In genomic region chr15:99332921-99333675, GRCm38 (mm10) we compare ENCODE assay signal across 8 mouse cellular contexts. TPM values are rescaled to one million over a fixed set of nuclear protein-coding genes. Genes with fewer than 3 reads are reported as not detected.
A peak's percentile ranks its signal among the peaks of the same experiment; 100 is the strongest.
DNase-seq lines count a peak whose midpoint lies in the region; ATAC-seq and TF ChIP-seq lines count a peak whose summit lies in the region.

No protein-coding gene starts in this region.

- no peaks in the 10 kb centered on the region for H3K27me3 ChIP-seq in embryonic facial prominence, embryonic 11.5 days (ENCODE audit: control insufficient read depth, insufficient read depth, low read length)
- H3K27me3 ChIP-seq in heart, embryonic 11.5 days (ENCODE audit: control insufficient read depth, insufficient read depth, low read length) = no peaks in the 10 kb centered on the region
- H3K27me3 ChIP-seq in neural tube, embryonic 15.5 days (replicated peaks) = no peaks in the 10 kb centered on the region

- H3K9ac ChIP-seq in embryonic facial prominence, embryonic 11.5 days (replicated peaks; ENCODE audit: low read length) = peak overlapping the region; percentile 49
- peak overlapping the region; percentile 52 for H3K9ac ChIP-seq in heart, embryonic 11.5 days (ENCODE audit: low read depth, low read length)
- no peak overlapping the region for H3K9ac ChIP-seq in neural tube, embryonic 15.5 days (replicated peaks)

- no peak overlapping the region for H3K4me3 ChIP-seq in embryonic facial prominence, embryonic 11.5 days (ENCODE audit: low read depth, low read length)
- H3K4me3 ChIP-seq in heart, embryonic 11.5 days (ENCODE audit: low read depth, low read length) = no peak overlapping the region
- no peak overlapping the region for H3K4me3 ChIP-seq in lung, adult 2 months (replicated peaks; ENCODE audit: extremely low read depth, low read depth, low read length)
- H3K4me3 ChIP-seq in neural tube, embryonic 15.5 days (replicated peaks) = no peak overlapping the region

- peak; percentile 81 for ATAC-seq in embryonic facial prominence, embryonic 11.5 days (replicated peaks; ENCODE audit: insufficient number of reproducible peaks, low FRiP score, low TSS enrichment, low read depth)
- ATAC-seq in heart, embryonic 11.5 days (replicated peaks; ENCODE audit: insufficient number of reproducible peaks, low FRiP score, low TSS enrichment) = peak; percentile 67
- ATAC-seq in neural tube, embryonic 15.5 days (ENCODE audit: low FRiP score) = no peak

- H3K27ac ChIP-seq in embryonic facial prominence, embryonic 11.5 days (replicated peaks; ENCODE audit: low read depth, low read length) = peak overlapping the region; percentile 89
- H3K27ac ChIP-seq in heart, embryonic 11.5 days (ENCODE audit: low read depth, low read length) = peak overlapping the region; percentile 91
- peak overlapping the region; percentile 72 for H3K27ac ChIP-seq in neural tube, embryonic 15.5 days (replicated peaks)

- no peak overlapping the region; the same call in 1 of the 2 replicates for H3K4me2 ChIP-seq in embryonic facial prominence, embryonic 11.5 days (ENCODE audit: low read depth, low read length)
- H3K4me2 ChIP-seq in heart, embryonic 11.5 days = peak overlapping the region; percentile 21; the same call in 1 of the 2 replicates
- no peak overlapping the region for H3K4me2 ChIP-seq in neural tube, embryonic 15.5 days

- no peak for TF ChIP-seq CTCF in lung, adult 2 months (IDR thresholded peaks at IDR 0.05; ENCODE audit: insufficient read depth, low read length)

- no peak for TF ChIP-seq POLR2A in lung, adult 2 months (IDR thresholded peaks at IDR 0.05; ENCODE audit: borderline replicate concordance, extremely low read depth, low read depth, low read length)

- no peaks in the 10 kb centered on the region for H3K9me3 ChIP-seq in embryonic facial prominence, embryonic 11.5 days (replicated peaks; ENCODE audit: control insufficient read depth, low read length)
- H3K9me3 ChIP-seq in heart, embryonic 11.5 days (replicated peaks; ENCODE audit: control insufficient read depth, low read length) = no peaks in the 10 kb centered on the region
- no peaks in the 10 kb centered on the region for H3K9me3 ChIP-seq in neural tube, embryonic 15.5 days (replicated peaks)

- 24% methylated on average over 9 of the region's 9 CpGs for WGBS in embryonic facial prominence, embryonic 11.5 days
- WGBS in heart, embryonic 11.5 days (ENCODE audit: insufficient replicate concordance) = 16% methylated on average over 9 of the region's 9 CpGs
- 17% methylated on average over 9 of the region's 9 CpGs for WGBS in lung, adult 2 months
- 63% methylated on average over 9 of the region's 9 CpGs for WGBS in neural tube, embryonic 15.5 days

- peak; percentile 56 for DNase-seq in ovary, adult 18-20 months (ENCODE audit: low spot score)
- no peak for DNase-seq in ovary, postnatal 10 days (ENCODE audit: low spot score)
- peak; percentile 90 for DNase-seq in embryonic facial prominence, embryonic 11.5 days (ENCODE audit: low spot score)
- peak; percentile 89 for DNase-seq in kidney, adult 9 months
- DNase-seq in lung, adult 2 months = peak; percentile 57
- DNase-seq in cerebellum, adult 9-11 months = no peak

- H3K4me1 ChIP-seq in embryonic facial prominence, embryonic 11.5 days (ENCODE audit: control insufficient read depth, insufficient read depth, low read length) = peaks cover 22% of the 10 kb centered on the region
- peaks cover 73% of the 10 kb centered on the region for H3K4me1 ChIP-seq in heart, embryonic 11.5 days (ENCODE audit: control insufficient read depth, insufficient read depth, low read length)
- peaks cover 59% of the 10 kb centered on the region for H3K4me1 ChIP-seq in lung, adult 2 months (ENCODE audit: control insufficient read depth, insufficient read depth, low read length)
- peaks cover 37% of the 10 kb centered on the region for H3K4me1 ChIP-seq in neural tube, embryonic 15.5 days

- H3K36me3 ChIP-seq in embryonic facial prominence, embryonic 11.5 days (replicated peaks; ENCODE audit: control insufficient read depth, insufficient read depth, low read depth, low read length) = no peaks in the 10 kb centered on the region
- H3K36me3 ChIP-seq in heart, embryonic 11.5 days (ENCODE audit: control insufficient read depth, insufficient read depth, low read length) = no peaks in the 10 kb centered on the region
- peaks cover 4% of the 10 kb centered on the region for H3K36me3 ChIP-seq in neural tube, embryonic 15.5 days

RNA-seq across cellular contexts. Expression of gene Fmnl3, which starts 37.2 kb away (rescaled TPM):
- polyA plus RNA-seq in embryonic facial prominence, embryonic 11.5 days (2014; fragmentation: Nextera tagmentation; extraction: Ambion mirVana) = 17.1 and 17.6 TPM in 2 replicates
- polyA plus RNA-seq in heart, embryonic 11.5 days (2014; fragmentation: Nextera tagmentation; extraction: Ambion mirVana) = 11.0 and 11.4 TPM in 2 replicates
- 53.4 and 58.9 TPM in 2 replicates for polyA plus RNA-seq in lung, adult 2 months (2012; rRNA removed)
- polyA plus RNA-seq in neural tube, embryonic 15.5 days (2015; fragmentation: Nextera tagmentation; extraction: Ambion mirVana) = 7.9 and 11.9 TPM in 2 replicates

RNA-seq across cellular contexts. Expression of gene Fam186b, which starts 37.4 kb away (rescaled TPM):
- 0.08 and 0.10 TPM in 2 replicates for polyA plus RNA-seq in embryonic facial prominence, embryonic 11.5 days (2014; fragmentation: Nextera tagmentation; extraction: Ambion mirVana)
- polyA plus RNA-seq in heart, embryonic 11.5 days (2014; fragmentation: Nextera tagmentation; extraction: Ambion mirVana) = 0.17 and 0.66 TPM in 2 replicates
- polyA plus RNA-seq in lung, adult 2 months (2012; rRNA removed) = 0.05 TPM in 1 of 2 replicates, not detected in the other
- 0.73 and 0.97 TPM in 2 replicates for polyA plus RNA-seq in neural tube, embryonic 15.5 days (2015; fragmentation: Nextera tagmentation; extraction: Ambion mirVana)

RNA-seq across cellular contexts. Expression of gene Prpf40b, which starts 38.2 kb away (rescaled TPM):
- 42.0 and 44.1 TPM in 2 replicates for polyA plus RNA-seq in embryonic facial prominence, embryonic 11.5 days (2014; fragmentation: Nextera tagmentation; extraction: Ambion mirVana)
- 34.6 and 37.4 TPM in 2 replicates for polyA plus RNA-seq in heart, embryonic 11.5 days (2014; fragmentation: Nextera tagmentation; extraction: Ambion mirVana)
- polyA plus RNA-seq in lung, adult 2 months (2012; rRNA removed) = 68.1 and 76.5 TPM in 2 replicates
- polyA plus RNA-seq in neural tube, embryonic 15.5 days (2015; fragmentation: Nextera tagmentation; extraction: Ambion mirVana) = 95.7 and 111 TPM in 2 replicates

RNA-seq across cellular contexts. Expression of gene Tmbim6, which starts 59.6 kb away (rescaled TPM):
- polyA plus RNA-seq in embryonic facial prominence, embryonic 11.5 days (2014; fragmentation: Nextera tagmentation; extraction: Ambion mirVana) = 225 and 228 TPM in 2 replicates
- polyA plus RNA-seq in heart, embryonic 11.5 days (2014; fragmentation: Nextera tagmentation; extraction: Ambion mirVana) = 233 and 290 TPM in 2 replicates
- polyA plus RNA-seq in lung, adult 2 months (2012; rRNA removed) = 1,026 and 1,059 TPM in 2 replicates
- 289 and 350 TPM in 2 replicates for polyA plus RNA-seq in neural tube, embryonic 15.5 days (2015; fragmentation: Nextera tagmentation; extraction: Ambion mirVana)

Comparison
In these comparisons a context has a peak if more than half of its experiments do, and no peak if none do; other contexts are left out.
1. DNase-seq: peak in ovary, adult 18-20 months (single experiment), embryonic facial prominence, embryonic 11.5 days (single experiment), kidney, adult 9 months (single experiment) and lung, adult 2 months (single experiment); none in ovary, postnatal 10 days (single experiment) and cerebellum, adult 9-11 months (single experiment).
2. Peak in every context shown above with its lines, with median percentiles within 50 percentile points of each other: H3K27ac ChIP-seq.